Comparison of ENCODE assay signal across 13 mouse cellular contexts in the genomic region with DNA sequence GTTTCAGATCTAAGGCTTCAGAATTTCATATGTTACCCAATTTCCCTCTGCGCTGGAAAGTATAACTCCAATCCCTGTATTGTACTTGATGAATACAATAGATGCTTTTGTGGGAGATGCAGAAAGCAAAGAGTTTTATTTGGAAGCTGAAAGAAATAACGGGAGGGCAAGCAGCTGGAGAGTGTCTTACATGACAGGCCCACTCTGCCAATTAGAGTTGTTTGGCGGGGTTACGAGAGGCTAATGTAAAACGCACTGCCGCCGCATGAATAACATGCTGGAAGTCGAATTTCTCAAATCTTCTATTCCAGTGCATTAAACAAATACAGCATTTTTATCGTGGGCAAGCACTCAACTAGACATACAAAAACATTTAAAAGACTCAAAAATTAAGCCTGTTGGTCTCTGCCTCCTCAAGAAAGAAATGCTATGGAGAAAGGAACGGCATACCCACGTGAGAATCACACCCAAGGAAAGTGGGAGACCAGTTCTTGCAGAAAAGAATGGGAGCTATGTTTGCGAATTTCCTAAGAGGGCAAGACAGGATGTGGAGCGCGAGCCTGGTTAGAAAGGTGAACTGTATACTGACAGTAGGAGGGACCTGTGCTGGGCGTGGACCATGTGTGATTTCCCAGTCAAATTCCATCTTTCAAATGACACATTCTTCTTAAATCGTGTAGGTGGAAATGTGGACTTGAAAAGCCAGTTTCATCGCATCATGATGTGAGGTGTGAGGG. TPM values are rescaled to one million over a fixed set of nuclear protein-coding genes. Genes with fewer than 3 reads are reported as not detected.
DNase-seq lines count a peak whose midpoint lies in the region; ATAC-seq and TF ChIP-seq lines count a peak whose summit lies in the region.
"Had no signal": no experiment of that assay in that cellular context is flagged by ENCODE, and none has a peak within 500 bp of the region (broad histone marks: within the 10 kb centered on the region; RNA-seq: fewer than 3 reads in every experiment).

No protein-coding gene starts in this region.

- H3K4me3 ChIP-seq in hindbrain, postnatal 0 days (ENCODE audit: low read length): no peak overlapping the region
- H3K4me3 ChIP-seq in hindbrain, embryonic 13.5 days: no peak overlapping the region
- no peak overlapping the region for H3K4me3 ChIP-seq in embryonic facial prominence, embryonic 15.5 days (replicated peaks)

- no peaks in the 10 kb centered on the region for H3K4me1 ChIP-seq in hindbrain, postnatal 0 days (ENCODE audit: insufficient read depth, low read length)
- no peaks in the 10 kb centered on the region for H3K4me1 ChIP-seq in hindbrain, embryonic 13.5 days (replicated peaks)
- no peaks in the 10 kb centered on the region for H3K4me1 ChIP-seq in embryonic facial prominence, embryonic 15.5 days

- peak; percentile 4 for DNase-seq in hindbrain, postnatal 0 days (ENCODE audit: low spot score)
- peak; percentile 7 for DNase-seq in R1 (ENCODE audit: low read depth, low spot score)
- DNase-seq in kidney, postnatal 10 days: peak; percentile 60
- no peak for DNase-seq in urinary bladder, postnatal 10 days (ENCODE audit: low spot score)
- no peak for DNase-seq in gastrocnemius, postnatal 25 days
- no peak for DNase-seq in Muller cell, postnatal 12 days (ENCODE audit: inconsistent ontology term)
- DNase-seq: cerebellum, adult 18-20 months; right cerebral cortex, postnatal 14 days; thymus, adult 2 months had no signal

- H3K9me3 ChIP-seq in hindbrain, postnatal 0 days (ENCODE audit: low read length): no peaks in the 10 kb centered on the region
- no peaks in the 10 kb centered on the region for H3K9me3 ChIP-seq in hindbrain, embryonic 13.5 days
- H3K9me3 ChIP-seq in embryonic facial prominence, embryonic 15.5 days (replicated peaks): no peaks in the 10 kb centered on the region

- no peak overlapping the region for H3K4me2 ChIP-seq in hindbrain, postnatal 0 days (ENCODE audit: low read depth, low read length)
- no peak overlapping the region for H3K4me2 ChIP-seq in hindbrain, embryonic 13.5 days
- H3K4me2 ChIP-seq in embryonic facial prominence, embryonic 15.5 days (replicated peaks): no peak overlapping the region

- 68% methylated on average over 17 of the region's 17 CpGs for WGBS in hindbrain, postnatal 0 days
- 78% methylated on average over 17 of the region's 17 CpGs for WGBS in hindbrain, embryonic 13.5 days
- WGBS in embryonic facial prominence, embryonic 15.5 days: 59% methylated on average over 17 of the region's 17 CpGs

- H3K36me3 ChIP-seq in hindbrain, postnatal 0 days (ENCODE audit: insufficient read depth, low read length): no peaks in the 10 kb centered on the region
- H3K36me3 ChIP-seq in hindbrain, embryonic 13.5 days: no peaks in the 10 kb centered on the region
- H3K36me3 ChIP-seq in embryonic facial prominence, embryonic 15.5 days: no peaks in the 10 kb centered on the region

- no peak for ATAC-seq in hindbrain, postnatal 0 days
- no peak for ATAC-seq in hindbrain, embryonic 13.5 days (ENCODE audit: low FRiP score)
- ATAC-seq in embryonic facial prominence, embryonic 15.5 days (ENCODE audit: insufficient number of reproducible peaks, low FRiP score, low TSS enrichment, low read depth): no peak

- no peaks in the 10 kb centered on the region for H3K27me3 ChIP-seq in hindbrain, postnatal 0 days (ENCODE audit: insufficient read depth, low read length)
- no peaks in the 10 kb centered on the region for H3K27me3 ChIP-seq in hindbrain, embryonic 13.5 days
- H3K27me3 ChIP-seq in embryonic facial prominence, embryonic 15.5 days: no peaks in the 10 kb centered on the region
- H3K27me3 ChIP-seq: CH12.LX had no signal

- TF ChIP-seq CTCF in hindbrain, postnatal 0 days (IDR thresholded peaks at IDR 0.05; ENCODE audit: low read depth): no peak

- no peak overlapping the region for H3K27ac ChIP-seq in hindbrain, postnatal 0 days
- H3K27ac ChIP-seq in hindbrain, embryonic 13.5 days: no peak overlapping the region
- 0 out of 2 replicates have a peak overlapping the region, but pooled peaks have one; percentile 28 for H3K27ac ChIP-seq in embryonic facial prominence, embryonic 15.5 days (replicated peaks)
- H3K27ac ChIP-seq: liver, embryonic 14.5 days had no signal

- H3K9ac ChIP-seq in hindbrain, postnatal 0 days (replicated peaks; ENCODE audit: low read length): no peak overlapping the region
- H3K9ac ChIP-seq in hindbrain, embryonic 13.5 days: no peak overlapping the region
- H3K9ac ChIP-seq in embryonic facial prominence, embryonic 15.5 days: no peak overlapping the region
- H3K9ac ChIP-seq: liver, embryonic 14.5 days had no signal

RNA-seq across cellular contexts. Expression of a gene that starts 26.7 kb away (rescaled TPM):
- total RNA-seq in hindbrain, postnatal 0 days (2014; rRNA removed): 0.11 and 0.42 TPM in 2 replicates
- 0.55 and 0.59 TPM in 2 replicates for polyA plus RNA-seq in hindbrain, postnatal 0 days (2015; fragmentation: Nextera tagmentation; extraction: Ambion mirVana)
- polyA plus RNA-seq in hindbrain, embryonic 13.5 days (2015; fragmentation: Nextera tagmentation; extraction: Ambion mirVana): 0.70 and 0.75 TPM in 2 replicates
- polyA plus RNA-seq in embryonic facial prominence, embryonic 15.5 days (2015; fragmentation: Nextera tagmentation; extraction: Ambion mirVana): 14.8 and 15.8 TPM in 2 replicates
- 1 to 10 TPM; 2.9 to 3.3 TPM for total RNA-seq in gastrocnemius, postnatal 25 days (2021)
- total RNA-seq: CH12.LX had no signal

Comparison
In these comparisons a context has a peak if more than half of its experiments do, and no peak if none do; other contexts are left out.
1. DNase-seq: peak in hindbrain, postnatal 0 days (single experiment), R1 (single experiment) and kidney, postnatal 10 days (single experiment); none in urinary bladder, postnatal 10 days (single experiment), gastrocnemius, postnatal 25 days (single experiment) and Muller cell, postnatal 12 days (single experiment).